Mouse (Mus musculus) erythroblast, embryonic 14.5 days (primary cell): ENCODE measurements around the gene Gm21992.

ENCODE experiments used
- GATA1 ChIP-seq: IDR thresholded peaks from 2 replicates; pipeline ENCODE4 v1.6.1; 2012; ENCODE audit warnings: low read length, inconsistent platforms, mixed read lengths
- TAL1 ChIP-seq: IDR thresholded peaks from 3 replicates; pipeline ENCODE4 v1.6.1; 2012; ENCODE audit warnings: low read length, inconsistent platforms, mixed read lengths

- TF ChIP-seq GATA1 (no peak), TAL1 (no peak)
Measured at GRCm38 (mm10) chr19:4737866-4738265, 73.5 kb downstream of the Gm21992 start.
